Mouse (Mus musculus): ENCODE measurements at regions not wholly inside any gene's neighbourhood (a gene's known extent, or its start where the extent isn't known, plus 50 kb on each side); places are given as distances from the start of the nearest gene placed in this dataset.

DNA sequence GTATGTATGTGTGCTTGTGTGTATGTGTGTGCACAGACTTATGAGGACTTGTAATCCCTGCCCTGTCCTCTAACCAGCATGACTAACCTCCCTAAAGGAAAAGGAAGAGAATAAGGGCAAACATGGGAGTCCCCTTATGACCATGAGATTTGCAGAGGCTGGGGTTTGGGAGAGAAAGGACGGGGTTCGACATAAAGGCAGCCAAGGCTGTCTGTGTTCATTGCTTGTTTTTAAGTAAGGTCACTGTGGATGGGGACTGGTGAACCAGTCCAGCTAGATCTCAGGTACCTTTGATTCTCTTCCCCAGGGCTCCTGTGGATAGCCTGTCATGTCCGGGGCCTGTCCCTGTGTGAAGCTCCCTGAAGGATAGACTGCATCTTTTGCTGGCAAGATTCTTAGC, 55.6 kb downstream of the Irf2bp2 start:
- no peak for DNase-seq (ENCODE audit: low spot score)

DNA sequence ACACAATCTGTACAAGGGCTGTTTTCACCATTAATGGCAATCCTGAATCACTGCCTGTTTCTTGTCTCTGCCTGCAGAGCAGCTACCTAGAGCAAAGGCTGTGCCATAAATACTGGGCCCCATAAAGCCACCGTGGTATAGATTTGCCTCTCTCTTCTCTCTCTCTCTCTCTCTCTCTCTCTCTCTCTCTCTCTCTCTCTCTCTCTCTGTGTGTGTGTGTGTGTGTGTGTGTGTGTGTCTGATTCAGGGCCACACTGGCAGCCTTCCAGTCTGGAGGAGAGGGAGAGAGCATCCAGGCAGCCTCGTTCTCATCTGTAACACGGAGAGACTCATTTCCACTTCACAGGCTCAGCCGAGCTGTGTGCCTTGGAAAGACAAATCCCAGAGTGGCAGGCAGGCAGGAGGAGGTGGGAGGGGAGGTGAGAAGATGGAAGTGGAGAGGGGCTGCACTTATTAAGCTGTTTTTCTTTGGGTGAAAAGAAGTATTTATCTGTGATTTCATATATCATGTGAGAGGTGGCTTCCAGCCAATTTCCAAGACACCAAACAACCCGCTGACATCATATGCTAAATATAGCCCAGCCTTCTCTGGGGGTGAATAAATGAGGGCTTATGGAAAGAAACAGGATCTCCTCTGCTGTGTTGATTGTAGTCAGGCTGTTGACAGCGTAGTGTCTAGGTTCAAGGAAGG, 56.7 kb downstream of the Irf2bp2 start:
- no peak for DNase-seq (ENCODE audit: low spot score)

- peak; percentile 12 for DNase-seq (ENCODE audit: low spot score)
Measured at GRCm38 (mm10) chr8:126536132-126536927, 57.5 kb downstream of the Irf2bp2 start.

GRCm38 (mm10) chr8:126532284-126532974, 57.6 kb upstream of the Tarbp1 start:
- no peak for DNase-seq (ENCODE audit: low spot score)

GRCm38 (mm10) chr8:126531459-126531858, 56.6 kb upstream of the Tarbp1 start:
- DNase-seq (ENCODE audit: low spot score): no peak

DNA sequence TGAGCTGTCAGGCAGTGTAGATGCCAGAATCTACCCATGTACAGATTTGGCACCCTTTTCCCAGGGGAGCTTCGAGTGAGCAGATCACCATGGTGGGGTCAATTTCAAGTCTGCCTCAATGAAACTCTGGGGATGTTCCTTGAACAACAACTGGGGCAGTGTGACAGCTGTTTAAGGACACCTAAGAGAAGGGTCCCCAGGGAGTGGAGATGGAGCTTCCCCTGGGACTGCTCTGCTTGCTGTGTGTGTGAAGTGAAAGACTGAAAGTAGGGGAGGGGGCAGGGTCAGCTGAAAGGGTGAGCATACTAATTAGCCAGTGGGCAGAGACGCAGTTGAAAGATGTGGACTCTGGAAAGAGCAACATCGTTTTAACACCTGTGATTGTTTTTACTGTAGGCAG, 54.5 kb upstream of the Tarbp1 start:
- DNase-seq (ENCODE audit: low spot score): no peak

- DNase-seq (ENCODE audit: low spot score): no peak
Measured at GRCm38 (mm10) chr8:126528434-126529080, 53.7 kb upstream of the Tarbp1 start.

- DNase-seq (ENCODE audit: low spot score): no peak
Measured at GRCm38 (mm10) chr8:126526864-126527571, 52.2 kb upstream of the Tarbp1 start.

DNA sequence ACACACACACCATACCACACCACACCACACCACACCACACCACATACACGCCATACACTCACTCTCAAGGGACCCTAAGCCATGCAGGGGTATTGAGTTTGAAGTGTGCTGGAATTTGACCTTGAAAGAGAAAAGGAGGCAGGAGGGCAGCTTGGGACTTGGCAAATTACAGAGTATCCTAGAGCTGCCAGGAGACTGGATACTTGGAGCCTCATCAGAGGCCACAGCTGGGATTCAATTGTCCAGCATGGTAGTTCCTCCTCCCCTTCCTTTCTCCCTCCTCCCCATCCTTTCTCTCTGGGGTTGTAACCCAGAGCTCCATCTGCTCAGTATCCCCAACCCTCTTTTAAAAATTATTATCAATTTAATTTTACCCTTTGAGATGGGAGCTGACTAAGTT, 50.7 kb upstream of the Tarbp1 start:
- DNase-seq (ENCODE audit: low spot score): no peak
